Mouse (Mus musculus) megakaryocyte, embryonic 14.5 days (primary cell): ENCODE data around the gene Mpnd.

Experiments
- FLI1 ChIP-seq: IDR thresholded peaks from 2 replicates; pipeline ENCODE4 v1.6.1; 2012; ENCODE audit warnings: low read length, inconsistent platforms, mixed read lengths
- GATA1 ChIP-seq: IDR thresholded peaks from 3 replicates; pipeline ENCODE4 v1.6.1; 2012; ENCODE audit warnings: mixed read lengths, low read length, inconsistent platforms, borderline replicate concordance

DNA sequence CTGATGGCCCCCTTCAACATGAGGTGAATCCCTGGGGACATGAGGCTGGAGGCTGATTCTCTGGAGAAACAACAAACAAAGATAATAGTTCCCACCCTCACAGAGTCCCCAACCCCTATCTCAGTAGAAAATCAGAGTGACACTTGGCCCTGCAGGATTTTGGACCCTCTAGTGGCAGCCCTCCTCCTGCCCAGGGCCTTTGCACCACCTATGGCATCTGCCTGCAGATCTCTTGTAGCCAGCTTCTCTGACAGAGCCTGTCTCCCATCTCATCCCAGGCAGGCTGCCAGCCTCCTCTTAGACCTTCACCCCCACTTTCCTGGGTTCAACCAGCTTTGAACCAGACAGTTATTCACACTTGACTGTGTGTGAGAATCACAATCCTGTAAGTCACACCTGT is 44.7 kb upstream of the Mpnd start:
- TF ChIP-seq GATA1 (no peak), FLI1 (no peak)
